Mouse (Mus musculus): ENCODE data around the gene Ybx1.

DNA sequence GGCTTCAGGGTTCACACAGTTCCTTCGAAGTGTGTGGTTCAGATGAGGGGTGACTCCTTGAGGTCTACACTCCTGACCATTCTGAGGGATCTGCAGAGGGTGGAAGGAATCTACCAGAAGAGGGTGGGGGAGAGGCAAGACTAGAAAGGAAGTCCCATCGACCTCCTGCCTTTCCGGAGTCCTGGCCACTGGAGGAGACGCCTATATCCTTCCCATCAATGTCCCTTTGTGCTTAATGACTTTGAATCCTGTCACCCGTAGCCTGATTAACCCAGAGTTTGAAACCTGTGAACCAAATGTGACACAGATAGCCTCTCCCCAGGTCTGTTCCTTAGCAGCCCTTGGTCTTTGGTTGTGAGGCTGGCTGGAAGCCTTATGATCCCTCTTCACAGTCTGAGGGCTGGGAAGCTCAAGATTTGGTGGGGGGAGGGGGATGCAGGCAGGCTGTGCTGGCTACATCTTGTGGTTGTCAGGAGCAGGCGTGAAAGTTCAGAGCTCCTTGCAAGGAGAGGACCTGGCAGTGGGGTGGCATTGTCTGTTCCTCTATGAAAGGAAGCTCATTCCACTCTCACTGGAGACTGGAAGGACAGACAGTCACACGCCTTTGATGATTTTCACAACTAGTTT lies 33.2 kb downstream of the Ybx1 start:
- TF ChIP-seq CTCF (IDR thresholded peaks at IDR 0.05; ENCODE audit: extremely low read depth, insufficient read length, insufficient replicate concordance, low read depth, low read length) (no peak), POLR2A (IDR thresholded peaks at IDR 0.05; ENCODE audit: low read depth, low read length) (no peak)

Data from small intestine, adult 2 months (tissue).